Mouse (Mus musculus): ENCODE measurements at regions not wholly inside any gene's neighbourhood (a gene's known extent, or its start where the extent isn't known, plus 50 kb on each side); places are given as distances from the start of the nearest gene placed in this dataset.

DNA sequence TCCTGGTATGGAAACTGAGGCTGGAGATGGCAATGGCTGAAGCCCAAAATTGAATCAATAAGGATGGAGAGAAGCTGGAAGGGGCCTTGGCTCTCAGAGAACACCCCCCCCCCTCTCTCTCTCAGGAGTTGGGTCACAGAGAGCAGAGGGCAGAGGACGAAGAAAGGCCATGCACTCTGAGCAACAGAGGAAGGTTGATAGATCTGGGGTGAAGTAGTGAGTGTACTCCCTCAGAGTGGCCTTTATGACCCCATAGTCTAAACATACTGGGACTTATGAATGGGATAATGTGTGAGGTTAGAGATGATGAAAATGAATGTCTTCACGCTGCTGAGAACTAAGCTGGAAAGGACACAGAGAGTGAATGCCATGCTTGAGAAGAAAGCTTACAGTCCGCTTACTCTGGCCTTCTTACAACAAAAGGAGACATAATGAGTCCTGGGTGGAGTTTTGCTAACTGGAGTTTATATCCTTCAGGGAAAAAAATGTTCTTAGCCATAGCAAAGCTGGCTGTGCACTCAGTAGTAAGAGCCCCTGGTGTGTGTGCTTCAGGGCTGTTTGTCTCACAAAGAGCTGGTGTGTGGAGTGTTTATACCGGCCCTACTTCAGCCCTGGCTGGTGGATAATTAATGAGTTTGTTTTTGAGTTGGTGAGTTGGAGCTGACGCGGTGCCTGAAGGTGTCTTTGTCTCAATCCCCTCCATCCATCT, 120.4 kb upstream of the Opcml start:
- Histone ChIP-seq H3K36me3 (replicated peaks; ENCODE audit: insufficient read depth, low read length) (no peaks in the 10 kb centered on the region), H3K9me3 (ENCODE audit: low read length) (no peaks in the 10 kb centered on the region), H3K27ac (ENCODE audit: low read depth) (no peak overlapping the region), H3K4me3 (ENCODE audit: low read depth, low read length) (no peak overlapping the region), H3K27me3 (ENCODE audit: insufficient read depth, low read length) (no peaks in the 10 kb centered on the region), H3K9ac (replicated peaks) (no peak overlapping the region), H3K4me2 (ENCODE audit: low read depth, low read length) (no peak overlapping the region), H3K4me1 (ENCODE audit: insufficient read depth) (no peaks in the 10 kb centered on the region)
- 53% methylated on average over 6 of the region's 6 CpGs for WGBS (ENCODE audit: insufficient replicate concordance)
- ATAC-seq (no peak), DNase-seq (no peak)
- TF ChIP-seq CTCF (IDR thresholded peaks at IDR 0.05; ENCODE audit: low read depth) = no peak
- no peak for TF ChIP-seq EP300 (IDR thresholded peaks at IDR 0.05; ENCODE audit: low read depth)

DNA sequence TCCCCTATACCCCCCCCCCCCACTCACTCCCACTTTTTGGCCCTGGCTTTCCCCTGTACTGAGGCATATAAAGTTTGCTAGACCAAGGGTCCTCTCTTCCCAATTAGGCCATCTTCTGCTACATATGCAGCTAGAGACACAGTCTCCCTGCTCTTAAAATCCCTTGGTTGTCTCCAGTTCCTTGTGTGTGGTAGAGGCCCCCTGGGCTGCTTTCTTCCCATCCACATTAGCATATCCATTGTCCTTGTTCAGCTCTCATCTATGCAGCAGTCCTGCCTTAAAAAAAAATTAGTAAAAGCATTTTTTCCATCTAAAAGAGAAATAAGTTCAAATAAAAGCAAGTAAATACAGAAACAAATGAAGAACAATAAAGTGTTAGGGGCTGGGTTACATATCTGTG, 105.2 kb upstream of the Opcml start:
- DNase-seq = no peak
- no peaks in the 10 kb centered on the region for H3K27me3 ChIP-seq (ENCODE audit: insufficient read depth, low read length)
- H3K4me1 ChIP-seq (ENCODE audit: insufficient read depth) = no peaks in the 10 kb centered on the region
- no peak overlapping the region for H3K4me3 ChIP-seq (ENCODE audit: low read depth, low read length)
- no peak overlapping the region for H3K9ac ChIP-seq (replicated peaks)
- no peaks in the 10 kb centered on the region for H3K9me3 ChIP-seq (ENCODE audit: low read length)
- H3K36me3 ChIP-seq (replicated peaks; ENCODE audit: insufficient read depth, low read length) = no peaks in the 10 kb centered on the region
- no peak for ATAC-seq
- H3K4me2 ChIP-seq (ENCODE audit: low read depth, low read length) = no peak overlapping the region
- no peak for TF ChIP-seq EP300 (IDR thresholded peaks at IDR 0.05; ENCODE audit: low read depth)
- no peak for TF ChIP-seq CTCF (IDR thresholded peaks at IDR 0.05; ENCODE audit: low read depth)
- H3K27ac ChIP-seq (ENCODE audit: low read depth) = no peak overlapping the region

DNA sequence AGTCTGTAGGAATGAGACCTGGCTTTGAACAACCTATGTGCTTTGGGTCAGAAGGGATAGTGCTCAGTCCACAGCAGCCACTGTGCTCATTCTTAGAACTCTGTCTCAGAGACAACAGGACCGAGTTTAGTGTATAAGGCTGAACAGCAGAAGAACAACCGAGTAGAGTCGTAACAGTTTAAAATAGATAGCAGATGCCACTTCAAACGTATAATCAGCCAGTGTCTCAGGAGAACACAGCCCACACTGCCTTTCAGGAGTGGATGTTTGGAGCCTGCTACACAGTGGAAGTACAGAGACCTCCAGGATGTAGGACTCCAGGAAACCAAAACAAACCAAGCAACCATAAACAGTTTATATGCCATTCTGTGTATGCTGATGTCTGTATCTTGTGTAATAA, 99.0 kb upstream of the Opcml start:
- H3K36me3 ChIP-seq (replicated peaks; ENCODE audit: insufficient read depth, low read length) = no peaks in the 10 kb centered on the region
- H3K4me3 ChIP-seq (ENCODE audit: low read depth, low read length) = no peak overlapping the region
- ATAC-seq (no peak), DNase-seq (no peak)
- no peaks in the 10 kb centered on the region for H3K9me3 ChIP-seq (ENCODE audit: low read length)
- no peaks in the 10 kb centered on the region for H3K4me1 ChIP-seq (ENCODE audit: insufficient read depth)
- no peak overlapping the region for H3K27ac ChIP-seq (ENCODE audit: low read depth)
- no peak for TF ChIP-seq CTCF (IDR thresholded peaks at IDR 0.05; ENCODE audit: low read depth)
- no peak for TF ChIP-seq EP300 (IDR thresholded peaks at IDR 0.05; ENCODE audit: low read depth)
- no peaks in the 10 kb centered on the region for H3K27me3 ChIP-seq (ENCODE audit: insufficient read depth, low read length)
- no peak overlapping the region for H3K9ac ChIP-seq (replicated peaks)
- 69% methylated on average over 4 of the region's 4 CpGs for WGBS (ENCODE audit: insufficient replicate concordance)
- no peak overlapping the region for H3K4me2 ChIP-seq (ENCODE audit: low read depth, low read length)

GRCm38 (mm10) chr9:27692751-27693150, 97.8 kb upstream of the Opcml start:
- ATAC-seq (no peak), DNase-seq (no peak)
- Histone ChIP-seq H3K9me3 (ENCODE audit: low read length) (no peaks in the 10 kb centered on the region), H3K4me2 (ENCODE audit: low read depth, low read length) (no peak overlapping the region), H3K4me1 (ENCODE audit: insufficient read depth) (no peaks in the 10 kb centered on the region), H3K27me3 (ENCODE audit: insufficient read depth, low read length) (no peaks in the 10 kb centered on the region), H3K36me3 (replicated peaks; ENCODE audit: insufficient read depth, low read length) (no peaks in the 10 kb centered on the region), H3K4me3 (ENCODE audit: low read depth, low read length) (no peak overlapping the region), H3K27ac (ENCODE audit: low read depth) (no peak overlapping the region), H3K9ac (replicated peaks) (no peak overlapping the region)
- WGBS (ENCODE audit: insufficient replicate concordance) = 62% methylated on average over 3 of the region's 3 CpGs
- TF ChIP-seq EP300 (IDR thresholded peaks at IDR 0.05; ENCODE audit: low read depth) (no peak), CTCF (IDR thresholded peaks at IDR 0.05; ENCODE audit: low read depth) (no peak)

GRCm38 (mm10) chr9:27694805-27695593, 95.6 kb upstream of the Opcml start:
- no peaks in the 10 kb centered on the region for H3K27me3 ChIP-seq (ENCODE audit: insufficient read depth, low read length)
- H3K9me3 ChIP-seq (ENCODE audit: low read length) = no peaks in the 10 kb centered on the region
- TF ChIP-seq CTCF (IDR thresholded peaks at IDR 0.05; ENCODE audit: low read depth) = no peak
- H3K27ac ChIP-seq (ENCODE audit: low read depth) = no peak overlapping the region
- no peaks in the 10 kb centered on the region for H3K4me1 ChIP-seq (ENCODE audit: insufficient read depth)
- no peak overlapping the region for H3K9ac ChIP-seq (replicated peaks)
- H3K4me3 ChIP-seq (ENCODE audit: low read depth, low read length) = no peak overlapping the region
- no peak for ATAC-seq
- DNase-seq = no peak
- no peak overlapping the region for H3K4me2 ChIP-seq (ENCODE audit: low read depth, low read length)
- WGBS (ENCODE audit: insufficient replicate concordance) = 63% methylated on average over 8 of the region's 8 CpGs
- H3K36me3 ChIP-seq (replicated peaks; ENCODE audit: insufficient read depth, low read length) = no peaks in the 10 kb centered on the region

DNA sequence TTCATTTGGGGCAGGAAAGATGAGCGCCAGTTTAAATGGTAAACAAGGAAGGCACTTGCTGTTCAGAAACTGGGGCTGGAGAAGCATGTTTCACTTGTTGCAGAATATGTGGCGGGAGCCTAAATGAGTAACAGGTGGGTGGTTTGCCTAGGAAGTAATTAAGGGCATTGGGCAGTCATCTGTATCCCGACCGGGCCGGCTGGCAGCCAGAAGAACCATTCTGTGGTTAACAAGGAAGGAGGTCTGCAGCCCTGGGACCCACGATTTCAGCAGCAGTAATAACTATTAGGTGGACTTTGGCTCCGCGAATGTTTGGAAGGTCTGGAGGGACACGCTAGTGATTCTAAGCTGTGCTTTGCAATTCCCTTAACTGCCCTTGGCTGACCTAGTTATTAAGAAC, 89.0 kb upstream of the Opcml start:
- no peaks in the 10 kb centered on the region for H3K4me1 ChIP-seq (ENCODE audit: insufficient read depth)
- 42% methylated on average over 9 of the region's 9 CpGs for WGBS (ENCODE audit: insufficient replicate concordance)
- no peak overlapping the region for H3K9ac ChIP-seq (replicated peaks)
- H3K9me3 ChIP-seq (ENCODE audit: low read length) = no peaks in the 10 kb centered on the region
- no peaks in the 10 kb centered on the region for H3K36me3 ChIP-seq (replicated peaks; ENCODE audit: insufficient read depth, low read length)
- no peak for TF ChIP-seq CTCF (IDR thresholded peaks at IDR 0.05; ENCODE audit: low read depth)
- no peak for TF ChIP-seq EP300 (IDR thresholded peaks at IDR 0.05; ENCODE audit: low read depth)
- H3K4me2 ChIP-seq (ENCODE audit: low read depth, low read length) = no peak overlapping the region
- H3K27ac ChIP-seq (ENCODE audit: low read depth) = no peak overlapping the region
- H3K4me3 ChIP-seq (ENCODE audit: low read depth, low read length) = no peak overlapping the region
- no peaks in the 10 kb centered on the region for H3K27me3 ChIP-seq (ENCODE audit: insufficient read depth, low read length)
- ATAC-seq (no peak), DNase-seq (no peak)

Data from liver, postnatal 0 days (tissue).